Mouse (Mus musculus): Measurements from ENCODE around the gene Med27.

- TF ChIP-seq CTCF (IDR thresholded peaks at IDR 0.05; ENCODE audit: low read depth) (no peak), EP300 (IDR thresholded peaks at IDR 0.05; ENCODE audit: low read depth) (no peak)
Measured at GRCm38 (mm10) chr2:29360956-29361355, 14.3 kb downstream of the Med27 start.
